Mouse (Mus musculus) stomach, embryonic 16.5 days (tissue): ENCODE results near the gene Klhl22. TPM values are rescaled to one million over a fixed set of nuclear protein-coding genes. Genes with fewer than 3 reads are reported as not detected.

Source experiments
- ATAC-seq: fragments of 200-750 bp; cut with Nextera tagmentation; 2 replicates; pipeline ENCODE4 v1.8.0; 2017; ENCODE audit warnings: moderate number of reproducible peaks, moderate TSS enrichment; ENCODE audit not compliant: insufficient read depth, low FRiP score
- H3K27ac ChIP-seq: fragments of 300-500 bp; sonication (generic); 2 replicates; pipeline ENCODE4 v1.5.1; 2014; ENCODE audit warnings: low read length
- H3K27me3 ChIP-seq: fragments of 300-500 bp; sonication (generic); 2 replicates; pipeline ENCODE4 v1.6.1; 2014; ENCODE audit warnings: low read length, control low read depth, mixed read lengths; ENCODE audit not compliant: control insufficient read depth, insufficient read depth
- H3K36me3 ChIP-seq: fragments of 300-500 bp; sonication (generic); 2 replicates; pipeline ENCODE4 v1.6.1; 2014; ENCODE audit warnings: low read length; ENCODE audit not compliant: control insufficient read depth, insufficient read depth
- H3K4me1 ChIP-seq: fragments of 300-500 bp; sonication (generic); 2 replicates; pipeline ENCODE4 v1.6.1; 2014; ENCODE audit warnings: low read length, control low read depth, mixed read lengths; ENCODE audit not compliant: control insufficient read depth, insufficient read depth
- H3K4me2 ChIP-seq: fragments of 300-500 bp; sonication (generic); 2 replicates; pipeline ENCODE4 v1.6.1; 2014; ENCODE audit warnings: low read depth, low read length, mixed read lengths
- H3K4me3 ChIP-seq: fragments of 300-500 bp; sonication (generic); replicated peaks from 2 replicates; pipeline ENCODE4 v1.5.1; 2014; ENCODE audit warnings: mild to moderate bottlenecking, low read length
- H3K9ac ChIP-seq: fragments of 300-500 bp; sonication (generic); 2 replicates; pipeline ENCODE4 v1.6.1; 2014; ENCODE audit warnings: low read length
- H3K9me3 ChIP-seq: fragments of 300-500 bp; sonication (generic); replicated peaks from 2 replicates; pipeline ENCODE4 v1.6.1; 2016; ENCODE audit warnings: low read length, control low read depth; ENCODE audit not compliant: control insufficient read depth
- WGBS: fragments of 180-500 bp; shearing (Covaris S2); extraction: QIAGEN DNeasy Blood & Tissue Kit; methylation state at CpG from one replicate; pipeline ENCODE4 v1.1.7; 2014; 5-methylcytosine and 5-hydroxymethylcytosine counted together
- polyA plus RNA-seq: library from polyadenylated mRNA; unstranded; fragments of >200 nt; fragmentation: Nextera tagmentation; extraction: Ambion mirVana; gene quantifications from 2 replicates; pipeline ENCODE4 v1.2.1, GENCODE M21; 2015

Klhl22 gene
- polyA plus RNA-seq, 1 experiment from 2014 or later = 56.7 TPM

DNA sequence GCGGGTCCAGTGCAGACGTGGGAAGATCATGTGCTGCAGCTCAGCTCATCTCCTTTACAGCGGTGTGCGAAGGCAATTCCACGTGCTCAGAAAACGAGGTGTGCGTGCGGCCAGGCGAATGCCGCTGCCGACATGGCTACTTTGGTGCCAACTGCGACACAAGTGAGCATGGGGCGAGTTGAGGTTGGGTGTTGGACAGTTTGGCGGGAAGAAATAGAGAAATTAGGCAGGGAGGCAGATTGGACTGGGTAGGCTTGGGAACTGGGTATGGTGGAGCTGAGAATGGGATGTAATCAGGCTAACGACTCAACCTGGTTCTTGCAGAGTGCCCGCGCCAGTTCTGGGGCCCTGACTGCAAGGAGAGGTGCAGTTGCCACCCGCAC is 43.0 kb downstream of the Klhl22 start:
- 0 out of 2 replicates have a peak, but pooled peaks cover 4% of the 10 kb centered on the region for H3K36me3 ChIP-seq
- peak overlapping the region; percentile 36 for H3K4me3 ChIP-seq
- H3K9ac ChIP-seq = peak overlapping the region; percentile 26; the same call in 1 of the 2 replicates
- no peaks in the 10 kb centered on the region for H3K9me3 ChIP-seq
- H3K27me3 ChIP-seq = peaks cover 43% of the 10 kb centered on the region
- H3K4me1 ChIP-seq = peaks cover 64% of the 10 kb centered on the region
- no peak overlapping the region for H3K27ac ChIP-seq
- no peak for ATAC-seq
- peak overlapping the region; percentile 52 for H3K4me2 ChIP-seq
- 46% methylated on average over 18 of the region's 18 CpGs for WGBS

DNA sequence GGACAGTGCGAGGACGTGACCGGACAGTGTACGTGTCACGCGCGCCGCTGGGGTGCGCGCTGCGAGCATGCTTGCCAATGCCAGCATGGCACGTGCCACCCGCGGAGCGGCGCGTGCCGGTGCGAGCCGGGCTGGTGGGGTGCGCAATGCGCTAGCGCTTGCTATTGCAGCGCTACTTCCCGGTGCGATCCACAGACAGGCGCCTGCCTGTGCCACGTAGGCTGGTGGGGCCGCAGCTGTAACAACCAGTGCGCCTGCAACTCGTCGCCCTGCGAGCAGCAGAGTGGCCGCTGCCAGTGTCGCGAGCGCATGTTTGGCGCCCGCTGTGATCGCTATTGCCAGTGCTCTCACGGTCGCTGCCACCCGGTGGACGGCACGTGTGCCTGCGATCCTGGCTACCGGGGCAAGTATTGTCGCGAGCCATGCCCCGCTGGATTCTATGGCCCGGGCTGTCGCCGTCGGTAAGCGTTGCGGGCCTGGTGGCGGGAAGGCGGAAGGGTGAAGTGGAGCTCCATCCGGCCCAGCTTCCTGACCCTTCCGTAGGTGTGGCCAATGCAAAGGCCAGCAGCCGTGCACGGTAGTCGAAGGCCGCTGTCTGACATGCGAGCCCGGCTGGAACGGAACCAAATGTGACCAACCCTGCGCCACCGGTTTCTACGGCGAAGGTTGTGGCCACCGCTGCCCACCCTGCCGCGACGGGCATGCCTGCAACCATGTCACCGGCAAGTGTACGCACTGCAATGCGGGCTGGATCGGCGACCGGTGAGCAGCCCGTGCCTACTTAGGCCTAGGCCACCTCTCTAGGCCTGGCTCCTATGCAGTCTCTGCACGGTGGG is 43.6 kb downstream of the Klhl22 start:
- Histone ChIP-seq H3K4me1 (peaks cover 69% of the 10 kb centered on the region), H3K4me2 (peak overlapping the region; percentile 52), H3K36me3 (0 out of 2 replicates have a peak, but pooled peaks cover 4% of the 10 kb centered on the region), H3K27ac (no peak overlapping the region), H3K4me3 (peak overlapping the region; percentile 36), H3K27me3 (peaks cover 42% of the 10 kb centered on the region), H3K9ac (peak overlapping the region; percentile 12), H3K9me3 (no peaks in the 10 kb centered on the region)
- ATAC-seq = no peak
- 26% methylated on average over 83 of the region's 83 CpGs for WGBS

DNA sequence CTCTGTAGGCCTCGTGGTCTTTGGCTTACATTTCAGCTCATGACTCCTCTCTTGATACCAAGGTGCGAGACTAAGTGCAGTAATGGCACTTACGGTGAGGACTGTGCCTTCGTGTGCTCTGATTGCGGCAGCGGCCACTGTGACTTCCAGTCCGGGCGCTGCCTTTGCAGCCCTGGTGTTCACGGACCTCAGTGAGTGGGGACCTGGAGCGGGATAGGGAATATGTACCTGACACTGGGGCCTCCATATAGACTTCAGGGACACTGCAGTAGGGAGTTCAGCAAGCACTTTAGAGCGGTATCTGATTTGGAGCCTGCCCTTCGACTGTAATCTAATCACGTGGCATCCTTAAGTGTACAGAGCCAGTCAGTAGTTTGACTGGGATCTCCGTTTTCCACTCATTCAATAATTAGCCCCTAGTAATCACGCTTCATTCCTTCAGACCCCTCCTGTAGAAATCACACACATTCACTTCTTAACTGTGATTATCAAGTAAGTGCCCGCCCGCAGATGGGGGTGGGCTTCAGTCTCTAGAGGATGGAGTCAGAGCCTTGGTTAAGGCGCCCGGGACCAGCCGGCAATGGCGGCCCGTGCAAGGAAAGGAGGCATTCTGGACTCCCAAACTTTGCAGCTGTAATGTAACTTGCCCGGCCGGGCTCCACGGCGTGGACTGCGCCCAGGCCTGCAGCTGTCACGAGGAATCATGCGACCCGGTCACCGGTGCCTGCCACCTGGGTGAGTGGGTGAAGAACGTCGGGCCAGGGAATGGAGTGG is 44.4 kb downstream of the Klhl22 start:
- Histone ChIP-seq H3K4me2 (peak overlapping the region; percentile 66), H3K36me3 (0 out of 2 replicates have a peak, but pooled peaks cover 4% of the 10 kb centered on the region), H3K27me3 (peaks cover 43% of the 10 kb centered on the region), H3K9ac (peak overlapping the region; percentile 41), H3K27ac (no peak overlapping the region), H3K9me3 (no peaks in the 10 kb centered on the region), H3K4me1 (peaks cover 71% of the 10 kb centered on the region), H3K4me3 (peak overlapping the region; percentile 37)
- WGBS = 45% methylated on average over 33 of the region's 33 CpGs
- no peak for ATAC-seq

DNA sequence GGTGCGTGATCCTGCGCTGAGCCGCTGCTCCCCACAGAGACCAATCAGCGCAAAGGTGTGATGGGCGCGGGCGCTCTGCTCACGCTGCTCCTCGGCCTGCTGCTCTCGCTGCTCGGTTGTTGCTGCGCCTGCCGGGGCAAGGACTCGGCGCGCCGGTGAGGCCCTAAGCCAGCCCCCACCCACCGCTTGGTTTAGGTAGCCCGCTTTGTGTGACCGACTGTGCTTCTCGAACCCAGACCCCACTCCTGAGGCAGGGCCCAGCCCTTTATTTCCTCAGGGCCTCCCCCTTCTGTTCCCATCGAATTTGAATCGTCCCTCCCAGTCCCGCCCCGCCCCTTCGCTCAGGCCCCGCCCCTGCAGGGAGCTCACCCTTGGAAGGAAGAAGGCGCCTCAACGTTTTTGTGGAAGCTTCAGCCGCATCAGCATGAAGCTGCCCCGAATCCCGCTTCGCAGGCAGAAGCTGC is 45.1 kb downstream of the Klhl22 start:
- Histone ChIP-seq H3K4me1 (peaks cover 72% of the 10 kb centered on the region), H3K4me2 (peak overlapping the region; percentile 66), H3K27me3 (peaks cover 39% of the 10 kb centered on the region), H3K4me3 (peak overlapping the region; percentile 37), H3K9me3 (no peaks in the 10 kb centered on the region), H3K9ac (peak overlapping the region; percentile 41; the same call in 1 of the 2 replicates), H3K27ac (no peak overlapping the region), H3K36me3 (0 out of 2 replicates have a peak, but pooled peaks cover 4% of the 10 kb centered on the region)
- ATAC-seq = peak; percentile 26; the same call in 1 of the 2 replicates
- 23% methylated on average over 33 of the region's 33 CpGs for WGBS

DNA sequence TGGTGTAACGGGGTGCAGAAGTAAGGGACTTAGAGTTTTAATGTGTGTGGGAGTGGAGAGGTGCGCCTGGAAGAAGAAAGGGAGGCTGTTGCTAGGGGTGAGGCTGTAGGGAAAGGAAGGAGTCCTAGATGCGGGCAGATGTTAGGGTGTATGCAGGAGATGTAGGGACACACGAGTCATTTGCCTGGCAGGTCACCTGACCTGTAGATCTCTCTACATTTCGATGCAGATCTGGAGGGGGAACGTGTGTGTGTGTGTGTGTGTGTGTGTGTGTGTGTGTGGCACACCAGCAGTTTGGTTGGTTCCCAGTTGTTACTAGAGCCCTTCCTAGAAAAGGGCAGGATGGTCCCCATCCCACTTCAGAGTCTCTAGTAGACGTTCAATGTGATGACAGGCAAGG is 45.6 kb downstream of the Klhl22 start:
- Histone ChIP-seq H3K9ac (no peak overlapping the region), H3K27me3 (peaks cover 37% of the 10 kb centered on the region), H3K36me3 (0 out of 2 replicates have a peak, but pooled peaks cover 4% of the 10 kb centered on the region), H3K27ac (no peak overlapping the region), H3K4me1 (peaks cover 70% of the 10 kb centered on the region), H3K9me3 (no peaks in the 10 kb centered on the region), H3K4me3 (peak overlapping the region; percentile 37), H3K4me2 (peak overlapping the region; percentile 66)
- ATAC-seq = no peak
- WGBS = 43% methylated on average over 7 of the region's 7 CpGs

DNA sequence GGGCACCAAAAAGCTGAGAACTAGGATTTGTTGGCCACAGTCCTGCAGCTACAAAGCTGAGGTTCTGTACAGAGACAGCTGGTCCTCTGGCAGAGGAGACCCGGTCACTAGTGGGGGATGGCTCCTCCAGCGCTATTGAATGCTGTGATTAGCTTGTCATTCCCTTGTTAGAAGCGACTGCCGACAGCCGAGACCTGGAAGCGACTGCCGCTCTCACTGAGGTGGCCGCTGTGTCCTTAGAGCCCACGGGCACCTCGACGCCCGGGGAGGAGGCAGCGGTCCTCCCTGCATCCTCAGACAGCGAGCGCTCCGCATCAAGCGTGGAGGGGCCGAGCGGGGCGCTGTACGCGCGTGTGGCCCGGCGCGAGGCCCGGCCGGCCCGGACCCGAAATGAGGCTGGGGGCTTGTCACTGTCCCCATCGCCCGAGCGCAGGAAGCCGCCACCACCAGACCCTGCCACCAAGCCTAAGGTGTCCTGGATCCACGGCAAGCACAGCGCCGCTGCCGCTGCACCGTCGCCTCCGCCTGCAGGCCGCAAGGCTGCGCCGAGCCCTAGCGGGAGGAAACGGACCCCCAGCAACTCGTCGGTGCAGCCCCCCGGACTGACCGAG is 47.3 kb downstream of the Klhl22 start:
- no peak for ATAC-seq
- 23% methylated on average over 50 of the region's 50 CpGs for WGBS
- H3K4me1 ChIP-seq = peaks cover 63% of the 10 kb centered on the region
- peak overlapping the region; percentile 59 for H3K4me2 ChIP-seq
- H3K9ac ChIP-seq = peak overlapping the region; percentile 73
- no peaks in the 10 kb centered on the region for H3K9me3 ChIP-seq
- H3K27ac ChIP-seq = 0 out of 2 replicates have a peak overlapping the region, but pooled peaks have one; percentile 51
- H3K27me3 ChIP-seq = peaks cover 30% of the 10 kb centered on the region
- peak overlapping the region; percentile 46 for H3K4me3 ChIP-seq
- 0 out of 2 replicates have a peak, but pooled peaks cover 4% of the 10 kb centered on the region for H3K36me3 ChIP-seq

DNA sequence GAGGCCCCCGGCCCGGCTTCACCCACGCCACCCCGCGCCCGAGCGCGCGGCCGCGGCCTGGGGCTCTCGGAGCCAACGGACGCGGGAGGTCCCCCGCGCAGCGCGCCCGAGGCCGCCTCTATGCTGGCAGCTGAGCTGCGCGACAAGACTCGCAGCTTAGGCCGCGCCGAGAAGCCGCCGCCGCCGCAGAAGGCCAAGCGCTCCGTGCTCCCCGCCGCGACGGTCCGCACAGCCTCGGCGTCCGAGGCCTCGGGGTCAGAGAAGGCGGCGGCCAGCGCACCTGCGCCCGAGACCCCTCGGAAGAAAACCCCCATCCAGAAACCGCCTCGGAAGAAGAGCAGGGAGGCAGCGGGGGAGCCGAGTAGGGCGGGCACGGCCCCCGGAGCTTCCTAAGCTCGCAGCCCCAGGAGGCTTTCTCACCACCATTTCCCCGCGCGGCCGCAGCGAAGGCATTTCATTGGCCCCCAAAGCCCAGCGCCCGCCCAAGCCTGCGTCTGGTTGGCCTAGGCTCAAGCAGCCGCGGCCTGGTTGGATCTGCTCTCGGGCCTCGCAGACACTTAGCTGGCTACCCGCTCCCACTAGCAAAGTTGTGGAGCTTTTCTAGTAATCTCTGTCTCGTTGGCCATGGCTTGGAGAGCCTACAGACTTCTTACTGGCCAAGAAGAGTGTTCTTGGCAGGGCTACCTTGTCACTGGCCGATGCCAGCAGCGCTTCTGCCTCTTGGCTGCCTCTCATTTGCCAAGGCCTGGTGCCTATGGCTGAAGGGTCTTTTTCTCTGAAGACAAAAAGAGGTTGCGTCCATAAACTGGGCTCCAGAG is 48.0 kb downstream of the Klhl22 start:
- ATAC-seq = peak; percentile 60; the same call in 1 of the 2 replicates
- 13% methylated on average over 73 of the region's 73 CpGs for WGBS
- Histone ChIP-seq H3K4me2 (peak overlapping the region; percentile 59), H3K4me3 (peak overlapping the region; percentile 46), H3K9me3 (no peaks in the 10 kb centered on the region), H3K27me3 (peaks cover 22% of the 10 kb centered on the region), H3K9ac (peak overlapping the region; percentile 73), H3K4me1 (peaks cover 56% of the 10 kb centered on the region), H3K27ac (peak overlapping the region; percentile 51; the same call in 1 of the 2 replicates), H3K36me3 (0 out of 2 replicates have a peak, but pooled peaks cover 4% of the 10 kb centered on the region)

DNA sequence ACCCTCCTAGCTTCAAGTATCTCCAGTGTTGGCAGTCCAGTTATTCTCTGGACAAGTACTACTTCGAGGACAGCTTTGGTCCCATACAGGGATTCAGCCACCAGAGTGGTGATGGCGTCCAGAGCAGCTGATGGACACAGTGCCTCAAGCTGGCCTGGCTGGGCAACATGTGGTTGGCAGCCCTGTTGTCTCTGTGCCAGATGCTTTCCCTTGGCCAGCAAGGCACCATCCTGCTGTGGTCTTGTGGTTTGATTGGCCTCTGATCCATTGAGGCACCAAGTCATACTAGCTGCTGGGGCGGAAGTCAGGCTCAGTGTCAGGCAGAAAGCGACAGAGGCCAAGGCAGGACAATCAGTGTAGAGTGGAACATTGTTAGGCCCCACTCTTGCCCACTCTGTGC is 49.7 kb downstream of the Klhl22 start:
- H3K36me3 ChIP-seq = no peaks in the 10 kb centered on the region
- H3K27me3 ChIP-seq = peaks cover 10% of the 10 kb centered on the region
- no peak overlapping the region for H3K9ac ChIP-seq
- peaks cover 38% of the 10 kb centered on the region for H3K4me1 ChIP-seq
- H3K4me2 ChIP-seq = no peak overlapping the region
- H3K4me3 ChIP-seq = no peak overlapping the region
- peak overlapping the region; percentile 48 for H3K27ac ChIP-seq
- H3K9me3 ChIP-seq = no peaks in the 10 kb centered on the region
- 84% methylated on average over 4 of the region's 4 CpGs for WGBS
- no peak for ATAC-seq
